27 mouse cellular contexts compared by ENCODE assay signal in genomic region chr5:92230306-92230705, GRCm38 (mm10). TPM values are rescaled to one million over a fixed set of nuclear protein-coding genes. Genes with fewer than 3 reads are reported as not detected.
"Had no signal": no experiment of that assay in that cellular context is flagged by ENCODE, and none has a peak within 500 bp of the region (broad histone marks: within the 10 kb centered on the region; RNA-seq: fewer than 3 reads in every experiment).

No protein-coding gene starts in this region.

- DNase-seq: kidney, adult 8-10 months; kidney, postnatal 10 days; kidney, postnatal 36 days; left cerebral cortex, postnatal 4 days; liver, postnatal 0 days; lung, embryonic 14.5 days; right cerebral cortex, adult 18-20 months; right cerebral cortex, postnatal 14 days; right cerebral cortex, postnatal 4 days; spleen, adult 18-20 months had no signal

- H3K36me3 ChIP-seq: kidney, embryonic 15.5 days; limb, embryonic 12.5 days; limb, embryonic 15.5 days; midbrain, embryonic 12.5 days; midbrain, embryonic 15.5 days; neural tube, embryonic 12.5 days; neural tube, embryonic 15.5 days; stomach, embryonic 15.5 days had no signal

- H3K9me3 ChIP-seq: kidney, embryonic 15.5 days; limb, embryonic 12.5 days; limb, embryonic 15.5 days; midbrain, embryonic 12.5 days; midbrain, embryonic 15.5 days; neural tube, embryonic 12.5 days; neural tube, embryonic 15.5 days; stomach, embryonic 15.5 days had no signal

- H3K4me2 ChIP-seq: kidney, embryonic 15.5 days; limb, embryonic 12.5 days; limb, embryonic 15.5 days; liver, embryonic 11.5 days; lung, embryonic 14.5 days; midbrain, embryonic 12.5 days; midbrain, embryonic 15.5 days; neural tube, embryonic 12.5 days; neural tube, embryonic 15.5 days; stomach, embryonic 15.5 days had no signal

- H3K27ac ChIP-seq: kidney, embryonic 15.5 days; limb, embryonic 12.5 days; limb, embryonic 15.5 days; liver, embryonic 14.5 days; macrophage; midbrain, embryonic 12.5 days; midbrain, embryonic 15.5 days; neural tube, embryonic 12.5 days; neural tube, embryonic 15.5 days; stomach, embryonic 15.5 days had no signal

- ATAC-seq: liver, postnatal 0 days; midbrain, embryonic 15.5 days had no signal

- H3K9ac ChIP-seq: kidney, embryonic 15.5 days; limb, embryonic 12.5 days; limb, embryonic 15.5 days; liver, embryonic 14.5 days; liver, postnatal 0 days; lung, embryonic 14.5 days; midbrain, embryonic 12.5 days; midbrain, embryonic 15.5 days; neural tube, embryonic 12.5 days; neural tube, embryonic 15.5 days; stomach, embryonic 15.5 days had no signal

- H3K4me1 ChIP-seq: limb, embryonic 12.5 days; limb, embryonic 15.5 days; midbrain, embryonic 12.5 days; midbrain, embryonic 15.5 days; neural tube, embryonic 12.5 days; neural tube, embryonic 15.5 days had no signal

- H3K4me3 ChIP-seq: kidney, embryonic 15.5 days; limb, embryonic 12.5 days; limb, embryonic 15.5 days; midbrain, embryonic 12.5 days; midbrain, embryonic 15.5 days; neural tube, embryonic 12.5 days; neural tube, embryonic 15.5 days; stomach, embryonic 15.5 days had no signal

- H3K27me3 ChIP-seq: kidney, embryonic 15.5 days; limb, embryonic 12.5 days; limb, embryonic 15.5 days; midbrain, embryonic 12.5 days; midbrain, embryonic 15.5 days; neural tube, embryonic 12.5 days; neural tube, embryonic 15.5 days; stomach, embryonic 15.5 days had no signal

RNA-seq across cellular contexts. Expression of gene U90926, which starts 15.1 kb away (rescaled TPM):
- total RNA-seq: layer of hippocampus, postnatal 14 days; left cerebral cortex, adult 8-10 months; left cerebral cortex, postnatal 14 days; left cerebral cortex, postnatal 4 days; megakaryocyte, adult 5-6 weeks had no signal
- polyA plus RNA-seq: kidney, embryonic 15.5 days; limb, embryonic 12.5 days; limb, embryonic 15.5 days; liver, embryonic 11.5 days; liver, embryonic 14.5 days; liver, postnatal 0 days; lung, embryonic 14.5 days; lung, postnatal 0 days; macrophage; midbrain, embryonic 12.5 days; midbrain, embryonic 15.5 days; neural tube, embryonic 12.5 days; neural tube, embryonic 15.5 days; stomach, embryonic 15.5 days; urinary bladder, adult 2 months had no signal

RNA-seq across cellular contexts. Expression of gene Ppef2, which starts 25.8 kb away (rescaled TPM):
- polyA plus RNA-seq: limb, embryonic 12.5 days; liver, postnatal 0 days; macrophage had no signal
